Mouse (Mus musculus): Measurements from ENCODE around the gene Ppp4r3a. TPM values are rescaled to one million over a fixed set of nuclear protein-coding genes. Genes with fewer than 3 reads are reported as not detected.

Gene Ppp4r3a
- polyA plus RNA-seq, 1 experiment, result 2.2 TPM

DNA sequence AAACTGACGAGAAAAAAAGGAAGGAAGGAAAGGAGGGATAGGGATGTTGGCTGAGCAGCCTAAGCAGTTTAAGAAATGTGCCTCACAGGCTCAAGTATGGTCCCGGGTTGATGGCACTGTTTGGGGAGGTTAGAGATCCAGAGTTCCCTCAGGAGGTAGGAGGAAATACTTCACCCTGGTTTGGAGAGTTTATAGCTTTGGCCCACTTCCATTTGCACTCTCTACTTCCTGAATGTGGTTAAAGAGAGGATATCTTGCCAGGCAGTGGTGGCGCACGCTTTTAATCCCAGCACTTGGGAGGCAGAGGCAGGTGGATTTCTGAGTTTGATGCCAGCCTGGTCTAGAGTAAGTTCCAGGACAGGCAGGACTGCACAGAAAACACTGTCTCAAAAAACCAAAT, 74.3 kb downstream of the Ppp4r3a start:
- no peaks in the 10 kb centered on the region for H3K9me3 ChIP-seq (ENCODE audit: control insufficient read depth, low read length)
- H3K36me3 ChIP-seq (ENCODE audit: control insufficient read depth), result peaks cover 26% of the 10 kb centered on the region
- no peak overlapping the region for H3K4me3 ChIP-seq (replicated peaks)
- no peak for TF ChIP-seq GATA1 (IDR thresholded peaks at IDR 0.05; ENCODE audit: low read length)
- TF ChIP-seq TAL1 (IDR thresholded peaks at IDR 0.05; ENCODE audit: low read length), result no peak
- H3K4me1 ChIP-seq (ENCODE audit: control insufficient read depth), result peaks cover 86% of the 10 kb centered on the region
- no peaks in the 10 kb centered on the region for H3K27me3 ChIP-seq (ENCODE audit: control insufficient read depth)

DNA sequence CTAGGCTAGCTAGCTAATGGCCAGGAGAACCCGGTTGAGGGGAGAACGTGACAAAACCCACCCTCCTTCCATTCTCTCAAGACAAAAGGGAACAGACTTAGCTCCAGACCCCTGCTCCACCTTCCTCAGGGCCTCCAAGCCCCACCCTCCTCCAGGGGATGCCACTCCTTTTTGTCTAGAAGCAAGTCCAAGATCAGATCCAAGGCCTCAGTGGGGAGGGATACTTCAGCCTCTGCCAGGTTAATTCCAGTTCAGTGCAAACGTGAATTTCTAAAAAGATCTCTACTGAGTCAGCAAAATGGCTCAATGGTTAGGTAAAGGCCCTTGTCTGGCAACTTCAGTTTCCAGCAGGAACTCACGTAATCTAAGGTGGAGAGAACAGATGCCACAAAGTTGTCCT, 74.9 kb downstream of the Ppp4r3a start:
- TF ChIP-seq TAL1 (IDR thresholded peaks at IDR 0.05; ENCODE audit: low read length), result no peak
- TF ChIP-seq GATA1 (IDR thresholded peaks at IDR 0.05; ENCODE audit: low read length), result no peak
- Histone ChIP-seq H3K9me3 (ENCODE audit: control insufficient read depth, low read length) (no peaks in the 10 kb centered on the region), H3K36me3 (ENCODE audit: control insufficient read depth) (peaks cover 22% of the 10 kb centered on the region), H3K27me3 (ENCODE audit: control insufficient read depth) (no peaks in the 10 kb centered on the region), H3K4me3 (replicated peaks) (no peak overlapping the region), H3K4me1 (ENCODE audit: control insufficient read depth) (peaks cover 81% of the 10 kb centered on the region)

DNA sequence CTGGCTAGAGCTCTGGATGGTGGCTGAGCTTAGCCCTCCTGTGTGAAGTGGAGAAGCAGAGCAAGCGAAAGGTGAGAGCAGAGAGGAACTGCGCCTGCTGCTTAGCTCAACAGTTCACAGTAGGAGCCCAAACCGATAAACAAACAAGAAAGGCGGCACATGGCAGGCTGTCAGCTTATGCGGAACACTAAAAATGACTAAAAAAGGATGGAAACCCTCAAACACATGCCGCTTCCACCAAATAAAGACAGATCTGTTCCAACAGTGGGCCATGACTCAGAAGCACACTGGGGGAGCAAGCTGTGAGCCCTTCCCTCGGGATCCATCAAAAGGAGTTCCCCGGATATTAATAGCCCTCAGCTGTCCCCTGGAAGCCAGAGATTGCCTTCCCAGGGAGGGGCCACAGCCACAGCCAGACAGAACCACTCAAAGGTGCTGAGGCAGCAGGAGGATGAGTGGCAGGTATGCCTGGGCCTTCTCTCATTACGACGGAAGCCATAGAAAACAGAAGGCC, 75.5 kb downstream of the Ppp4r3a start:
- no peaks in the 10 kb centered on the region for H3K27me3 ChIP-seq (ENCODE audit: control insufficient read depth)
- peaks cover 82% of the 10 kb centered on the region for H3K4me1 ChIP-seq (ENCODE audit: control insufficient read depth)
- no peak overlapping the region for H3K4me3 ChIP-seq (replicated peaks)
- H3K36me3 ChIP-seq (ENCODE audit: control insufficient read depth), result peaks cover 24% of the 10 kb centered on the region
- TF ChIP-seq GATA1 (IDR thresholded peaks at IDR 0.05; ENCODE audit: low read length) (no peak), TAL1 (IDR thresholded peaks at IDR 0.05; ENCODE audit: low read length) (no peak)
- H3K9me3 ChIP-seq (ENCODE audit: control insufficient read depth, low read length), result no peaks in the 10 kb centered on the region

DNA sequence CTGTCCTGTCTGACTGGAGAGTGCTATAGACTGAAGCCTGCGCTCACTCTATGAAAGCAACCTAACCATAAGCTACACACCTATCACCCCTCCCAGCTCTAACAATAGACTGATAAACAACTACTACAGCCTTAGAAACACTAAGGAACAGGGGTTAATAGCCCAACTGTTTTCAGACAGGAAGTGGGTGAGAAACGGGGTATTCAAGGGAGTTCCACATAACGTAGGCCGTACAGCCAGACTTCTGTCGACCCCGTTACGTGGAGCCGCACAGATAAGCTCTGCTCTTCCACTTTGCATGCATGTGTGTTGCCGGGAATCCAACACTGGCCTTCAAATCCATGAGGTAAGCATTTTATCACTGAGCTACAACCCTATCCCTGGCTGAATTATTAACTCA, 76.1 kb downstream of the Ppp4r3a start:
- peaks cover 81% of the 10 kb centered on the region for H3K4me1 ChIP-seq (ENCODE audit: control insufficient read depth)
- TF ChIP-seq GATA1 (IDR thresholded peaks at IDR 0.05; ENCODE audit: low read length) (no peak), TAL1 (IDR thresholded peaks at IDR 0.05; ENCODE audit: low read length) (no peak)
- no peak overlapping the region for H3K4me3 ChIP-seq (replicated peaks)
- peaks cover 21% of the 10 kb centered on the region for H3K36me3 ChIP-seq (ENCODE audit: control insufficient read depth)
- no peaks in the 10 kb centered on the region for H3K9me3 ChIP-seq (ENCODE audit: control insufficient read depth, low read length)
- no peaks in the 10 kb centered on the region for H3K27me3 ChIP-seq (ENCODE audit: control insufficient read depth)

DNA sequence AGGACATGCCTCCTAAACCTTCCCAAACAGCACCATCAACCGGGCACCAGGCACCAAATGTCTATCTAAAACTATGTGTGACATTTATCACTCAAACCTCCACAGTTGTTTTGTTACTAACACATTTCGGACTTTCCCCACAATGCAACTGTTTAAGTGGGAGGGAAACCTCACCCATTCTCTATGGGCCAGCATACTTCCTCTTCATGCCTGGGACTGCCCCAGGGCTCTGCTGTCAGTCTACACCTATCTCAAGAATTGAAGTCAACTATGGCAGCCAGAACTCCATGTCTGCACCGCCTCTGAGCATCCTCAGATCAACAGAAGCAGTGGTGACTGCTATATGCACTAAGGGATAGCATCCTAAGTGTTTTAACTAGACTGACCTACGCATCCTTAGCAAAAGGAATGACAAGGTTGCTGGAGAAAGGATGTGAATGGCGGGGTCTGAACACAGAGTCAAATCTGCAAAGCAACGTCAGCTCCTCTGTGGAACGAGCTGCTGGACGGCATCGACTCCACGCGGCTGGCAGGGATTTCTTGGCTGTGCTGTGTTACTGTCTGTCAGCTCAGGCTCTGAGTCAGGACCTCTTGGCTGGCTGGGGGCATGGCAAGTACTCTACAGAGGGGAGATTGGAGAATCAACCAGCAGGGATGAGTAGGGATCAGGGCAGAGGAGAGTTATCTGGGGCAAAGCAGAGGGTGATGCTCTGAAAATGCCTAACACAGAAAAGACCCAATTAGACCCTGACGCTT, 77.7 kb downstream of the Ppp4r3a start:
- H3K9me3 ChIP-seq (ENCODE audit: control insufficient read depth, low read length), result no peaks in the 10 kb centered on the region
- peaks cover 79% of the 10 kb centered on the region for H3K4me1 ChIP-seq (ENCODE audit: control insufficient read depth)
- no peak overlapping the region for H3K4me3 ChIP-seq (replicated peaks)
- TF ChIP-seq TAL1 (IDR thresholded peaks at IDR 0.05; ENCODE audit: low read length), result no peak
- H3K36me3 ChIP-seq (ENCODE audit: control insufficient read depth), result peaks cover 21% of the 10 kb centered on the region
- no peaks in the 10 kb centered on the region for H3K27me3 ChIP-seq (ENCODE audit: control insufficient read depth)

DNA sequence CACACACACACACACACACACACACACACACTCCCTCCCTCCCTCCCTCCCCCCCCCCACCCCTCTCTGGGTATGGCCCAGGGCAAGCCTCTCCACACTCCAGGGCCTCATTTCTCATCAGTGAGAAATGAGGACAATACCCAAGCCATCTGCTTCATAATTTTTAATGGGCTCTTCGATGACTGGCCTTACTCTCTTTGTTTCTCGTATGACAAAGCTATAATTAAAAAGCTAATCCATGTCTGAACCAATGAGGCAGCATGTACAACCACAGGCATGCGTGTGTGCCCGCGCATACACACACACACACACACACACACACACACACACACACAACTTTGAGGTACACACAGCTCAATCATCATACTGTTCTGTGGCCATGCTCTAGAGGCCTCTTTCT, 78.5 kb downstream of the Ppp4r3a start:
- Histone ChIP-seq H3K9me3 (ENCODE audit: control insufficient read depth, low read length) (no peaks in the 10 kb centered on the region), H3K4me1 (ENCODE audit: control insufficient read depth) (peaks cover 79% of the 10 kb centered on the region), H3K27me3 (ENCODE audit: control insufficient read depth) (no peaks in the 10 kb centered on the region), H3K36me3 (ENCODE audit: control insufficient read depth) (peaks cover 22% of the 10 kb centered on the region), H3K4me3 (replicated peaks) (no peak overlapping the region)
- no peak for TF ChIP-seq TAL1 (IDR thresholded peaks at IDR 0.05; ENCODE audit: low read length)
- no peak for TF ChIP-seq GATA1 (IDR thresholded peaks at IDR 0.05; ENCODE audit: low read length)

DNA sequence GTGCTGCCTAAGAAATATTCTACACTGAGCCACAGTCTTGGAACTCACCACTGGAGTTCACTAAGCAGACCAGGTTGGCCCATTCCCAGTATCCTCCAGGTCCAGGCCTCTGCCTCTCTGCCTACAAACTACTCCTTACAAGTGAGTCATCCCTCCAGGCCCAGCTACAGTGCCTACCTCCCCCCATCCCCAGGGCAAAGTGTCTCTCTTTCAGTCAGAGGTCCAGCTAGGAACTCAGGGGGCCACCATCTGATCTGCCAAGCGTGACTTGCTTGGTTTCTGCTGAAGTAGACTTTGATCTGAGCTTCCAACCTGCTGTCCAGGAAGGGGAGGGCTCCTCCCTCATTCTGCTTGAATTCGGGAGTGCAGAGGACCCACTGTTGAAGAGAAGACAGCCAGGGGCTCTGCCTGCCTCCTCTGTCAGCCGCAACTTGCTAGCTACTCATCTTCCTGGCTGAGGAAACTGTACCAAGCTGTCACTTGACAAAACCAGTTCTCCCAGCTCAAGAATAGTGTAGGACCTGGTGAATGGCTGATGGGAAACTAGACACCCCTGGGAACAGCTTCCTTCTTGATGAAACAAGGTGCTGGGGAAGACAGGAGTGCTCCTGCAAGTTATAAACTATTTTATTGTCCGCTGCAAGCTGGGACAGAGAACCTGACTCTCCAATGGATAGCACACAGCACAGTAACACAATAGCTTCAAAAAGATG, 80.5 kb downstream of the Ppp4r3a start:
- Histone ChIP-seq H3K4me1 (ENCODE audit: control insufficient read depth) (peaks cover 79% of the 10 kb centered on the region), H3K27me3 (ENCODE audit: control insufficient read depth) (no peaks in the 10 kb centered on the region), H3K9me3 (ENCODE audit: control insufficient read depth, low read length) (no peaks in the 10 kb centered on the region), H3K4me3 (replicated peaks) (no peak overlapping the region), H3K36me3 (ENCODE audit: control insufficient read depth) (peaks cover 24% of the 10 kb centered on the region)
- no peak for TF ChIP-seq TAL1 (IDR thresholded peaks at IDR 0.05; ENCODE audit: low read length)
- TF ChIP-seq GATA1 (IDR thresholded peaks at IDR 0.05; ENCODE audit: low read length), result no peak

DNA sequence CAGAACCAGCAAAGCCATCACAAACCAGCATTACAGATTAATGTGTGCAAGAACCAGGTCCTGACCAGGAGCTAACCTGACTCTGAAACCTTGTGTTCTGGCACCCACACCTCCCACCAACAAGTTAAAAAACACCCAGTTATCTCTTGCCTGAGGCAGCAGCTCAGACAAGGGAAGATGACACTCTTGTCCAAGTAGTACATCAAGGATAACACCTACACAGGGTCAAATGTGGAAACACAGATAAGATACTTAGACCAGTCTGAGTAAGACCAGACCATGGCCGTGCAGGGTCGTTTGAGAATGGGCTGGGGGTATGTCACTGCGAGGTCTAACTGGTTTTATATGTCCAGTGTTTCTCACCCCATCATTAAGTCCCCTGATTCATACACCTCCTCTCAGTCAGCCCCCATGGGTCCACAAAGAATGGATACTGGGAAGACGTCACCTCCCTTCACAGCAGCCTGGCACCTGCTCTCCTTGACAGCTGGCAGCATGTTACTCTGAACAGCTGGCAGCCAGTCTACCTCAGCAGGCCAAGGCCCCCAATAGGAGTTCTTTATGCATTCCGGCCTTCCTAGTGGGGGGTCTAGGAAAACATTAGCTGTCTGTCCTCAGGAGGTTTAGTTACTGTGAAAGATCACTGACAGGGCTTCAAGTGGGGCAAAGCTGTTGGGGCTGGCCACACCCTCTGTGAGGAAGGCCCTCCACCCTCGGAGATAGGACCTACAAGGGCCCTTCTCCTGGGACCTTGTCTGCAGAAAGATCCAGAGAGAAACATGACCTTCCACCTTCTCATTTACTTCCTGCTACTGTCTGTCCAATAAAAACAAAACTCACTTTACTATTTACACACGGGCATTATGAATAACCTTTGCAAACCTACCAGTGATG, 84.2 kb downstream of the Ppp4r3a start:
- Histone ChIP-seq H3K4me3 (replicated peaks) (no peak overlapping the region), H3K27me3 (ENCODE audit: control insufficient read depth) (no peaks in the 10 kb centered on the region), H3K36me3 (ENCODE audit: control insufficient read depth) (peaks cover 22% of the 10 kb centered on the region), H3K4me1 (ENCODE audit: control insufficient read depth) (peaks cover 75% of the 10 kb centered on the region), H3K9me3 (ENCODE audit: control insufficient read depth, low read length) (no peaks in the 10 kb centered on the region)
- TF ChIP-seq TAL1 (IDR thresholded peaks at IDR 0.05; ENCODE audit: low read length), result no peak
- TF ChIP-seq GATA1 (IDR thresholded peaks at IDR 0.05; ENCODE audit: low read length), result no peak

All from erythroblast, embryonic 14.5 days (primary cell).